Mouse (Mus musculus): ENCODE measurements around the gene Vmn1r132. TPM values are rescaled to one million over a fixed set of nuclear protein-coding genes. Genes with fewer than 3 reads are reported as not detected.
"Not testable (repeated sequence)": the region's sequence is repeated elsewhere in the genome, so short reads cannot be mapped to it uniquely, and the experiment has no call there.

Gene Vmn1r132
- not detected in 2 replicates for total RNA-seq (2015; ENCODE audit: low replicate concordance)
- total RNA-seq (2017; ENCODE audit: low replicate concordance) = not detected in 2 replicates

GRCm38 (mm10) chr7:21613792-21614191, at the start of gene Vmn1r132:
TSS of gene Vmn1r132 (plus strand) at chr7:21614092.
- not testable (repeated sequence) for ATAC-seq (replicated peaks; ENCODE audit: low FRiP score, poor library complexity, severe bottlenecking)

Other genes starting within 250 kb of the Vmn1r132 start
- not detected in 2 replicates for gene Gm6882, start 181.3 kb upstream of the Vmn1r132 start, total RNA-seq (2015; ENCODE audit: low replicate concordance)
- gene Gm6882, start 181.3 kb upstream of the Vmn1r132 start, total RNA-seq (2017; ENCODE audit: low replicate concordance) = not detected in 2 replicates
- not detected in 2 replicates for gene Vmn1r130, start 102.3 kb upstream of the Vmn1r132 start, total RNA-seq (2015; ENCODE audit: low replicate concordance)
- gene Vmn1r130, start 102.3 kb upstream of the Vmn1r132 start, total RNA-seq (2017; ENCODE audit: low replicate concordance) = not detected in 2 replicates
- gene Vmn1r131, start 68.0 kb upstream of the Vmn1r132 start, total RNA-seq (2015; ENCODE audit: low replicate concordance) = not detected in 2 replicates
- gene Vmn1r131, start 68.0 kb upstream of the Vmn1r132 start, total RNA-seq (2017; ENCODE audit: low replicate concordance) = not detected in 2 replicates
- not detected in 2 replicates for gene Gm4175, start 147.4 kb downstream of the Vmn1r132 start, total RNA-seq (2015; ENCODE audit: low replicate concordance)
- gene Gm4175, start 147.4 kb downstream of the Vmn1r132 start, total RNA-seq (2017; ENCODE audit: low replicate concordance) = 0.42 TPM in 1 of 2 replicates, not detected in the other
- not detected in 2 replicates for gene Gm4177, start 182.6 kb downstream of the Vmn1r132 start, total RNA-seq (2015; ENCODE audit: low replicate concordance)
- not detected in 2 replicates for gene Gm4177, start 182.6 kb downstream of the Vmn1r132 start, total RNA-seq (2017; ENCODE audit: low replicate concordance)
- not detected in 2 replicates for gene Vmn1r135, start 218.3 kb downstream of the Vmn1r132 start, total RNA-seq (2015; ENCODE audit: low replicate concordance)
- gene Vmn1r135, start 218.3 kb downstream of the Vmn1r132 start, total RNA-seq (2017; ENCODE audit: low replicate concordance) = not detected in 2 replicates
- not detected in 2 replicates for gene Gm5725, start 230.2 kb downstream of the Vmn1r132 start, total RNA-seq (2015; ENCODE audit: low replicate concordance)
- not detected in 2 replicates for gene Gm5725, start 230.2 kb downstream of the Vmn1r132 start, total RNA-seq (2017; ENCODE audit: low replicate concordance)

Measured in erythroblast, adult 5-6 weeks (primary cell).